Mouse (Mus musculus) cerebellum, adult 2 months (tissue): ENCODE data around the gene Mchr1. TPM values are rescaled to one million over a fixed set of nuclear protein-coding genes. Genes with fewer than 3 reads are reported as not detected.
"Not testable (repeated sequence)": the region's sequence is repeated elsewhere in the genome, so short reads cannot be mapped to it uniquely, and the experiment has no call there.

Experiments used
- DNase-seq, 2 experiments: peaks; one replicate each; pipeline ENCODE4 v3.0.0; 2021
- H3K27ac ChIP-seq: fragments of 200-500 bp; 2 replicates; pipeline ENCODE4 v1.5.1; 2012; ENCODE audit warnings: low read length, control low read depth, inconsistent platforms; ENCODE audit not compliant: insufficient read depth
- H3K27me3 ChIP-seq: fragments of 200-500 bp; 2 replicates; pipeline ENCODE4 v1.6.1; 2012; ENCODE audit warnings: inconsistent platforms, mild to moderate bottlenecking, low read length, moderate library complexity; ENCODE audit not compliant: control insufficient read depth, insufficient read depth
- H3K4me1 ChIP-seq: fragments of 200-500 bp; 2 replicates; pipeline ENCODE4 v1.6.1; 2011; ENCODE audit warnings: low read length; ENCODE audit not compliant: control insufficient read depth, insufficient read depth
- H3K4me3 ChIP-seq: fragments of 200-500 bp; replicated peaks from 2 replicates; pipeline ENCODE3; 2011; ENCODE audit warnings: mild to moderate bottlenecking, low read depth, low read length, control low read depth; ENCODE audit not compliant: insufficient read depth
- CTCF ChIP-seq: fragments of 200-500 bp; IDR thresholded peaks from 2 replicates; pipeline ENCODE4 v1.5.1; 2011; ENCODE audit warnings: low read depth, mild to moderate bottlenecking, control low read depth, low read length, moderate library complexity, borderline replicate concordance; ENCODE audit not compliant: insufficient read depth
- POLR2A ChIP-seq: fragments of 200-500 bp; IDR thresholded peaks from 2 replicates; pipeline ENCODE4 v1.6.1; 2011; ENCODE audit warnings: low read length, control low read depth, borderline replicate concordance; ENCODE audit not compliant: insufficient read depth
- WGBS: fragments of 180-500 bp; shearing (Covaris S2); methylation state at CpG from one replicate; pipeline ENCODE4 v1.1.7; 2018; 5-methylcytosine and 5-hydroxymethylcytosine counted together
- polyA plus RNA-seq: library from polyadenylated mRNA; depleted of rRNA; stranded (reverse); fragments of >200 nt; gene quantifications from 2 replicates; pipeline ENCODE4 v1.2.3, GENCODE M21; 2012

The Mchr1 gene
- polyA plus RNA-seq, 1 experiment: 4.1 TPM

GRCm38 (mm10) chr15:81219054-81219453 is 16.2 kb upstream of the Mchr1 start:
- Histone ChIP-seq H3K4me3 (no peak overlapping the region), H3K27ac (no peak overlapping the region), H3K4me1 (no peaks in the 10 kb centered on the region), H3K27me3 (no peaks in the 10 kb centered on the region)
- no peak for DNase-seq
- TF ChIP-seq POLR2A: no peak
- TF ChIP-seq CTCF: no peak
- WGBS: 69% methylated on average over 6 of the region's 6 CpGs

- H3K4me1 ChIP-seq, H3K27me3 ChIP-seq, DNase-seq, H3K27ac ChIP-seq, H3K4me3 ChIP-seq: not testable (repeated sequence)
- WGBS: 53% methylated on average over 8 of the region's 8 CpGs
Measured at GRCm38 (mm10) chr15:81220051-81220450, 15.2 kb upstream of the Mchr1 start.

- H3K4me1 ChIP-seq: no peaks in the 10 kb centered on the region
- H3K4me3 ChIP-seq: no peak overlapping the region
- no peak for DNase-seq
- H3K27me3 ChIP-seq: no peaks in the 10 kb centered on the region
- WGBS: 29% methylated on average over 6 of the region's 6 CpGs
- TF ChIP-seq CTCF: no peak
- no peak for TF ChIP-seq POLR2A
- H3K27ac ChIP-seq: no peak overlapping the region
Measured at GRCm38 (mm10) chr15:81221446-81221845, 13.9 kb upstream of the Mchr1 start.

- no peak for TF ChIP-seq POLR2A
- no peak for TF ChIP-seq CTCF
- H3K27me3 ChIP-seq: no peaks in the 10 kb centered on the region
- no peak overlapping the region for H3K4me3 ChIP-seq
- no peak overlapping the region for H3K27ac ChIP-seq
- no peaks in the 10 kb centered on the region for H3K4me1 ChIP-seq
- 89% methylated on average over 10 of the region's 10 CpGs for WGBS
- DNase-seq: no peak
Measured at GRCm38 (mm10) chr15:81225016-81225415, 10.3 kb upstream of the Mchr1 start.

GRCm38 (mm10) chr15:81225732-81226131 is 9.6 kb upstream of the Mchr1 start:
- Histone ChIP-seq H3K4me1 (no peaks in the 10 kb centered on the region), H3K27ac (no peak overlapping the region), H3K27me3 (no peaks in the 10 kb centered on the region), H3K4me3 (no peak overlapping the region)
- no peak for DNase-seq
- TF ChIP-seq CTCF (no peak), POLR2A (no peak)
- WGBS: 74% methylated on average over 6 of the region's 6 CpGs

GRCm38 (mm10) chr15:81226796-81227195 is 8.5 kb upstream of the Mchr1 start:
- Histone ChIP-seq H3K4me1 (no peaks in the 10 kb centered on the region), H3K27ac (no peak overlapping the region), H3K27me3 (no peaks in the 10 kb centered on the region), H3K4me3 (no peak overlapping the region)
- TF ChIP-seq POLR2A: no peak
- TF ChIP-seq CTCF: no peak
- WGBS: 51% methylated on average over 4 of the region's 4 CpGs
- no peak for DNase-seq

GRCm38 (mm10) chr15:81227275-81227674 is 8.0 kb upstream of the Mchr1 start:
- TF ChIP-seq CTCF (no peak), POLR2A (no peak)
- Histone ChIP-seq H3K27me3 (no peaks in the 10 kb centered on the region), H3K4me3 (no peak overlapping the region), H3K4me1 (no peaks in the 10 kb centered on the region), H3K27ac (no peak overlapping the region)
- DNase-seq: no peak
- 96% methylated on average over 3 of the region's 3 CpGs for WGBS

- H3K27me3 ChIP-seq: no peaks in the 10 kb centered on the region
- WGBS: 90% methylated on average over 3 of the region's 3 CpGs
- no peak overlapping the region for H3K4me3 ChIP-seq
- H3K4me1 ChIP-seq: no peaks in the 10 kb centered on the region
- no peak overlapping the region for H3K27ac ChIP-seq
- DNase-seq: no peak
- TF ChIP-seq POLR2A (no peak), CTCF (no peak)
Measured at GRCm38 (mm10) chr15:81228258-81228657, 7.0 kb upstream of the Mchr1 start.

GRCm38 (mm10) chr15:81229791-81230190 is 5.5 kb upstream of the Mchr1 start:
- WGBS: 79% methylated on average over 3 of the region's 3 CpGs
- DNase-seq: no peak
- Histone ChIP-seq H3K27ac (no peak overlapping the region), H3K27me3 (no peaks in the 10 kb centered on the region), H3K4me1 (no peaks in the 10 kb centered on the region), H3K4me3 (no peak overlapping the region)
- TF ChIP-seq POLR2A (no peak), CTCF (no peak)
